Mouse (Mus musculus): Measurements from ENCODE around the gene Faap100. TPM values are rescaled to one million over a fixed set of nuclear protein-coding genes. Genes with fewer than 3 reads are reported as not detected.
"Not testable (repeated sequence)": the region's sequence is repeated elsewhere in the genome, so short reads cannot be mapped to it uniquely, and the experiment has no call there.

Gene Faap100
- total and polyA plus RNA-seq, 2 experiments from 2014 or later, result 109 to 180 TPM

- DNase-seq (ENCODE audit: low spot score) (no peak), ATAC-seq (ENCODE audit: low FRiP score) (no peak)
- no peak overlapping the region for H3K4me3 ChIP-seq (ENCODE audit: low read depth, low read length)
- no peak for TF ChIP-seq CTCF (IDR thresholded peaks at IDR 0.05)
- 86% methylated on average over 5 of the region's 5 CpGs for WGBS
- peaks cover 20% of the 10 kb centered on the region for H3K4me1 ChIP-seq (ENCODE audit: insufficient read depth, low read length)
- no peak overlapping the region for H3K27ac ChIP-seq (ENCODE audit: low read depth, low read length)
- H3K4me2 ChIP-seq (ENCODE audit: low read depth, low read length, poor library complexity, severe bottlenecking), result no peak overlapping the region
- no peaks in the 10 kb centered on the region for H3K27me3 ChIP-seq (ENCODE audit: insufficient read depth, low read length)
- H3K9me3 ChIP-seq (ENCODE audit: low read length), result no peaks in the 10 kb centered on the region
- H3K36me3 ChIP-seq (ENCODE audit: insufficient read depth, low read length), result no peaks in the 10 kb centered on the region
- H3K9ac ChIP-seq (replicated peaks; ENCODE audit: low read length, poor library complexity, severe bottlenecking), result no peak overlapping the region
Observed at GRCm38 (mm10) chr11:120355277-120356039, 23.1 kb downstream of the Faap100 start.

- Histone ChIP-seq H3K9ac (replicated peaks; ENCODE audit: low read length, poor library complexity, severe bottlenecking) (no peak overlapping the region), H3K4me2 (ENCODE audit: low read depth, low read length, poor library complexity, severe bottlenecking) (no peak overlapping the region), H3K27me3 (ENCODE audit: insufficient read depth, low read length) (no peaks in the 10 kb centered on the region), H3K9me3 (ENCODE audit: low read length) (no peaks in the 10 kb centered on the region), H3K36me3 (ENCODE audit: insufficient read depth, low read length) (no peaks in the 10 kb centered on the region), H3K4me3 (ENCODE audit: low read depth, low read length) (no peak overlapping the region), H3K27ac (ENCODE audit: low read depth, low read length) (no peak overlapping the region), H3K4me1 (ENCODE audit: insufficient read depth, low read length) (peaks cover 20% of the 10 kb centered on the region)
- TF ChIP-seq CTCF (IDR thresholded peaks at IDR 0.05), result no peak
- WGBS, result 84% methylated on average over 17 of the region's 17 CpGs
- no peak for DNase-seq (ENCODE audit: low spot score)
- ATAC-seq (ENCODE audit: low FRiP score), result no peak
Observed at GRCm38 (mm10) chr11:120354304-120355276, 24.0 kb downstream of the Faap100 start.

- Histone ChIP-seq H3K4me1 (ENCODE audit: insufficient read depth, low read length) (peaks cover 19% of the 10 kb centered on the region), H3K4me3 (ENCODE audit: low read depth, low read length) (no peak overlapping the region), H3K27me3 (ENCODE audit: insufficient read depth, low read length) (no peaks in the 10 kb centered on the region), H3K4me2 (ENCODE audit: low read depth, low read length, poor library complexity, severe bottlenecking) (0 out of 2 replicates have a peak overlapping the region, but pooled peaks have one; percentile 6), H3K9me3 (ENCODE audit: low read length) (no peaks in the 10 kb centered on the region), H3K9ac (replicated peaks; ENCODE audit: low read length, poor library complexity, severe bottlenecking) (no peak overlapping the region), H3K36me3 (ENCODE audit: insufficient read depth, low read length) (no peaks in the 10 kb centered on the region), H3K27ac (ENCODE audit: low read depth, low read length) (no peak overlapping the region)
- ATAC-seq (ENCODE audit: low FRiP score) (no peak), DNase-seq (ENCODE audit: low spot score) (no peak)
- peak; percentile 68 for TF ChIP-seq CTCF (IDR thresholded peaks at IDR 0.05)
- 23% methylated on average over 26 of the region's 26 CpGs for WGBS
Observed at GRCm38 (mm10) chr11:120353500-120354303, 24.9 kb downstream of the Faap100 start.

GRCm38 (mm10) chr11:120352571-120353290 is 25.8 kb downstream of the Faap100 start:
- TF ChIP-seq CTCF (IDR thresholded peaks at IDR 0.05), result no peak
- H3K4me3 ChIP-seq (ENCODE audit: low read depth, low read length), result no peak overlapping the region
- DNase-seq (ENCODE audit: low spot score) (peak; percentile 74), ATAC-seq (ENCODE audit: low FRiP score) (no peak)
- no peaks in the 10 kb centered on the region for H3K27me3 ChIP-seq (ENCODE audit: insufficient read depth, low read length)
- H3K36me3 ChIP-seq (ENCODE audit: insufficient read depth, low read length), result no peaks in the 10 kb centered on the region
- peak overlapping the region; percentile 57 for H3K27ac ChIP-seq (ENCODE audit: low read depth, low read length)
- H3K4me1 ChIP-seq (ENCODE audit: insufficient read depth, low read length), result peaks cover 10% of the 10 kb centered on the region
- no peak overlapping the region for H3K4me2 ChIP-seq (ENCODE audit: low read depth, low read length, poor library complexity, severe bottlenecking)
- WGBS, result 70% methylated on average over 13 of the region's 13 CpGs
- no peaks in the 10 kb centered on the region for H3K9me3 ChIP-seq (ENCODE audit: low read length)
- H3K9ac ChIP-seq (replicated peaks; ENCODE audit: low read length, poor library complexity, severe bottlenecking), result no peak overlapping the region

- H3K4me3 ChIP-seq (ENCODE audit: low read depth, low read length); ATAC-seq (ENCODE audit: low FRiP score); H3K9ac ChIP-seq (replicated peaks; ENCODE audit: low read length, poor library complexity, severe bottlenecking): not testable (repeated sequence)
Observed at GRCm38 (mm10) chr11:120352093-120352350, 26.5 kb downstream of the Faap100 start.

More at GRCm38 (mm10) chr11:120352093-120352350, 26.5 kb downstream of the Faap100 start:
- H3K9me3 ChIP-seq (ENCODE audit: low read length); H3K4me2 ChIP-seq (ENCODE audit: low read depth, low read length, poor library complexity, severe bottlenecking); H3K27me3 ChIP-seq (ENCODE audit: insufficient read depth, low read length); H3K36me3 ChIP-seq (ENCODE audit: insufficient read depth, low read length); DNase-seq (ENCODE audit: low spot score); H3K4me1 ChIP-seq (ENCODE audit: insufficient read depth, low read length): not testable (repeated sequence)
- peak overlapping the region; percentile 99 for H3K27ac ChIP-seq (ENCODE audit: low read depth, low read length)
- WGBS, result 95% methylated on average over 5 of the region's 5 CpGs
